Mouse (Mus musculus) hindbrain, embryonic 11.5 days (tissue): ENCODE measurements at regions not wholly inside any gene's neighbourhood (a gene's known extent, or its start where the extent isn't known, plus 50 kb on each side); places are given as distances from the start of the nearest gene placed in this dataset.
A peak's percentile ranks its signal among the peaks of the same experiment; 100 is the strongest.

Experiments
- ATAC-seq: fragments of 200-750 bp; cut with Nextera tagmentation; 2 replicates; pipeline ENCODE4 v1.8.0; 2017; ENCODE audit warnings: mild to moderate bottlenecking, moderate TSS enrichment, moderate library complexity; ENCODE audit not compliant: low FRiP score
- DNase-seq: peaks from one replicate; pipeline ENCODE4 v3.0.0-alpha.2; 2015; ENCODE audit warnings: low spot score
- H3K27ac ChIP-seq: fragments of 300-500 bp; sonication (generic); 2 replicates; pipeline ENCODE4 v1.5.1; 2014; ENCODE audit warnings: mild to moderate bottlenecking, low read depth, low read length
- H3K27me3 ChIP-seq: fragments of 300-500 bp; sonication (generic); 2 replicates; pipeline ENCODE4 v1.6.1; 2014; ENCODE audit warnings: mild to moderate bottlenecking, low read length, moderate library complexity, mixed read lengths; ENCODE audit not compliant: control insufficient read depth, insufficient read depth
- H3K36me3 ChIP-seq: fragments of 300-500 bp; sonication (generic); 2 replicates; pipeline ENCODE4 v1.6.1; 2014; ENCODE audit warnings: mild to moderate bottlenecking, low read length, moderate library complexity, mixed read lengths; ENCODE audit not compliant: control insufficient read depth, insufficient read depth
- H3K4me1 ChIP-seq: fragments of 300-500 bp; sonication (generic); replicated peaks from 2 replicates; pipeline ENCODE4 v1.6.1; 2014; ENCODE audit warnings: low read length, mixed read lengths; ENCODE audit not compliant: control insufficient read depth, insufficient read depth
- H3K4me2 ChIP-seq: fragments of 300-500 bp; sonication (generic); replicated peaks from 2 replicates; pipeline ENCODE4 v1.6.1; 2014; ENCODE audit warnings: mild to moderate bottlenecking, low read depth, low read length
- H3K4me3 ChIP-seq: fragments of 300-500 bp; sonication (generic); 2 replicates; pipeline ENCODE4 v1.5.1; 2014; ENCODE audit warnings: low read depth, low read length
- H3K9ac ChIP-seq: fragments of 300-500 bp; sonication (generic); 2 replicates; pipeline ENCODE4 v1.6.1; 2014; ENCODE audit warnings: low read depth, low read length
- H3K9me3 ChIP-seq: fragments of 300-500 bp; sonication (generic); 2 replicates; pipeline ENCODE4 v1.6.1; 2016; ENCODE audit warnings: low read length; ENCODE audit not compliant: control insufficient read depth
- WGBS: fragments of 180-500 bp; shearing (Covaris S2); extraction: QIAGEN DNeasy Blood & Tissue Kit; methylation state at CpG from one replicate; pipeline ENCODE4 v1.1.7; 2014; 5-methylcytosine and 5-hydroxymethylcytosine counted together

DNA sequence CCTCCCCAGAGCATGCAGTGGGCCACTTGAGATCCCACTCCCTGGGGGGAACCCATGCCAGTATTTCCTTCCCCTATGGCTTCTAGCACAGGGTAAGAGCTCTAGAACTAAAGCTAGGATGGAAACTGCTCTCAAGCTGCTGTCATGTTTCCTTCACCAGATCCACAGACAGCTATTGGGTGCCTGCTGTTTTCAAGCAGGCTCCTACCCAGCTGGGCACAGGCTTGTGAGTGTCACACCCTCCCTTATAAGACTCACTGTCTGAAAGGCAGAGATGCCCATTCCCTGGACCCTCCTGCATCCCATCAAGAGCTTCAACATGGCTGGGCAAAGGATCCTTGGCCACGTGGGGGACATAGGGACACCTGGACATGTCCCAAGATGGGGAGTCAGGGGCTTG, 211.6 kb downstream of the Cryba4 start:
- ATAC-seq (no peak), DNase-seq (no peak)
- no peak overlapping the region for H3K4me3 ChIP-seq
- H3K4me2 ChIP-seq = no peak overlapping the region
- peaks cover 13% of the 10 kb centered on the region for H3K4me1 ChIP-seq
- no peak overlapping the region for H3K9ac ChIP-seq
- H3K27ac ChIP-seq = no peak overlapping the region
- H3K9me3 ChIP-seq = no peaks in the 10 kb centered on the region
- 42% methylated on average over 1 of the region's 1 CpGs for WGBS
- no peaks in the 10 kb centered on the region for H3K36me3 ChIP-seq
- H3K27me3 ChIP-seq = no peaks in the 10 kb centered on the region

DNA sequence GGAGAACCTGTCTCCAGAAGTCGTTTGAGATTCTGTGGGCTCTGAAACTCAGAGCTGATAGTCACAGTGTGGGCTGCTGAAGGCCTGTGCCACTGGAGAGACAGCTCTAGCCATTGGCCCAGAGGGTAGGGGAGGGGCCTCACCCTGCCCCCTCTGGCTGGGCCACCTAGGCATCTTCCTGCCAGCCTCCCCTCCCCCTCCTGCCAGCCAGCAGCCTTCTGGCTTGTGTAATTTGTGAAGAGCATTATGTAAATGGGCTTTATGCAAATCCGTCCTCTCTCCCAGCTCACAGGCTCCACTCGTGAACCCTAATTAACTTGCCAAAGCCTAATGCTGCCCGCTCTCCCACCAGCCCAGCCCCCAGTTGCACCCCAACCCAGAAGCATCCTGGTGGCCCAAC, 211.0 kb downstream of the Cryba4 start:
- H3K9ac ChIP-seq = no peak overlapping the region
- no peaks in the 10 kb centered on the region for H3K36me3 ChIP-seq
- no peaks in the 10 kb centered on the region for H3K27me3 ChIP-seq
- H3K4me2 ChIP-seq = no peak overlapping the region
- H3K27ac ChIP-seq = no peak overlapping the region
- DNase-seq = peak; percentile 40
- peaks cover 13% of the 10 kb centered on the region for H3K4me1 ChIP-seq
- H3K9me3 ChIP-seq = no peaks in the 10 kb centered on the region
- ATAC-seq = peak; percentile 75
- no peak overlapping the region for H3K4me3 ChIP-seq
- WGBS = 41% methylated on average over 4 of the region's 4 CpGs

DNA sequence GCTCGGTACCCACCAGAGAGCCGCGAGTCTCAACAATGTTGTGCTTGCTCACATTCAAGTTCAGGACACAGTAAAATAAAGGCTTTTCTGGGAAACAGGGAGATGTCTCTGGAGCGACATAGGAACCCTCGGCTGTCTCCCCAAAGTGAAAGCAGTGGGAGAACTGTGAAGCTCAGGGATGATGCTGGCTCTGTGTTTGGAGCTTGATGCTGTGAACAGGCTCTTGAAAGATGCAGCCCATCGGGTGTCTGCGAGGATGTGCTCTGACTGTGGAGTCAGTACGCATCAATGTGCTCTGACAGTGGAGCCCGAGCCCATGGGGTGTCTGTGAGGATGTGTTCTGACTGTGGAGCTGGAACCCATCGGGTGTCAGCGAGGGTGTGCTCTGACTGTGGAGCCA, 210.1 kb downstream of the Cryba4 start:
- Histone ChIP-seq H3K27me3 (no peaks in the 10 kb centered on the region), H3K9ac (no peak overlapping the region), H3K4me2 (no peak overlapping the region), H3K27ac (no peak overlapping the region), H3K36me3 (no peaks in the 10 kb centered on the region), H3K4me1 (peaks cover 13% of the 10 kb centered on the region), H3K4me3 (no peak overlapping the region), H3K9me3 (no peaks in the 10 kb centered on the region)
- 85% methylated on average over 11 of the region's 11 CpGs for whole genome bisulfite sequencing
- ATAC-seq (no peak), DNase-seq (no peak)

DNA sequence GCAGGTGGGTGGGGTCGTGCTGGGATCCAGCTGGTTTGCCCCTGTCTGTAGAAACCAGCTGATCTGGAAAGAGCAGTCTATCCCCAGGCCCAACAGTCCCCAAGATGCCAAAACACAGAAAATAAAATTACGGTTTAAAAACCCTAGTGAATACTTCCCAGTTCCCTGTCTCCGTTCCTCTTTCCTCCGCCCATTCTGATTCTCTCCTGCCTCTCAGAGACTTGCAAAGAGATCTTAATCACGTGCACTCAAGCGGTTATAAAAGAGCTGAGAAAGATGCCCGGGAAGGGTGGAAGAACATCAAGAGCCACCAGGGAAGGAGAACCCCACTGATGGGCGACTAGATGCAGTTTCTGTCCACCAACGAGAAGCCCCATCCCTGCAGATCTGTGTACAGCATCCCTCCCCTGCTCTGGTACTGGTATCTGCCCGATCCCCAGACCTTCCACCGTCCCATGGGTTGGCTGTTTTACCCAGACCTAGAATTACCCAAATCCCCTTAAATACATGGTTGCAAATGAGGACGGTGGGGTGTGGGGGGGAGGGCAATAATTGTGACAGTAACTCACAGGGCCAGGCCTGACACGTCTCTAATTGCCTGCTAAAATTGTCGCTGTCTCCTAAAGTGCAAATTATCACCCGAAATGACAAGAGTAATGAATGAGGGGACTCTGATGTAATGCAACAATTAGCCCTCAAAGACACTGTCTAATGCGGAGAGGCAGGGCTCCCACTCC, 202.1 kb downstream of the Cryba4 start:
- Histone ChIP-seq H3K4me2 (no peak overlapping the region), H3K9me3 (no peaks in the 10 kb centered on the region), H3K4me3 (no peak overlapping the region), H3K36me3 (no peaks in the 10 kb centered on the region), H3K27ac (no peak overlapping the region), H3K27me3 (no peaks in the 10 kb centered on the region), H3K4me1 (0 out of 2 replicates have a peak, but pooled peaks cover 2% of the 10 kb centered on the region), H3K9ac (no peak overlapping the region)
- ATAC-seq = no peak
- DNase-seq = no peak
- WGBS = 50% methylated on average over 16 of the region's 16 CpGs

DNA sequence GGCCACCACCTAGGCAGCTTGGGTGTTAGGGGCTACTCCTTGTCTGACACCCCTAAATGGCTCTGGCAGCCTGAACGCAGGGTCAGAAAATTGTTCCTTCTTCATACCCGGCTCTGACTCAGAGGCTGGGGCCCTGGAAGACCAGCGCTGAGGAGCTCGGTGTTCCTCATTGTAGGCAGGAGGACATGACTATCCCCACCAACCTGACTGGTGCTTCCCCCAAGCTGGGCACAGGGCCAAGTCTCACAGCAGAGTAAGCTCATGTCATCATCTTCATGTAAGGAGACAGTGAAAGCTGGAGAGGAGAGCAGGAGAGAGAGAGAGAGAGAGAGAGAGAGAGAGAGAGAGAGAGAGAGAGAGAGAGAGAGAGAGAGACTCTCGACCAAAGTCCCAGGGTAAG, 201.4 kb downstream of the Cryba4 start:
- Histone ChIP-seq H3K27me3 (no peaks in the 10 kb centered on the region), H3K27ac (no peak overlapping the region), H3K9me3 (no peaks in the 10 kb centered on the region), H3K4me3 (no peak overlapping the region), H3K4me2 (no peak overlapping the region), H3K9ac (no peak overlapping the region), H3K4me1 (0 out of 2 replicates have a peak, but pooled peaks cover 2% of the 10 kb centered on the region), H3K36me3 (no peaks in the 10 kb centered on the region)
- ATAC-seq = no peak
- no peak for DNase-seq
- 76% methylated on average over 5 of the region's 5 CpGs for WGBS

DNA sequence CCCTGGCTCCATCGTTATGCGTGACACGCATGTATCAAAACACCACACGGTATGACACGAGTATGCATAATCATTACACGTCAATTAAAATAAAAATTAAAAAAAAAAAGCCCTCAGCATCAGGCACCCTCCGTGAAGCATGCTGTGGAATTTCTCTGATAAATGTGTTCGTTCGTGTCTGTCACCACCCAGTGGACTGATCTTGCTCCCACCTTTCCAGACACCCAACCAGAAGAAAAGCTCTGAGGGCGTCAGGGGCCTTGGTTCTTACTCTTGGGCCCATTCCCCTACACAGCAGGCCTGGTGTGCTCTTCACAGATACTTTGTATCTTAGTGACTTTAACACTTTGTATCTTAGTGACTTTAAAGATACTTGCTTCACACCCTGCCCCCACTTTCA, 200.5 kb downstream of the Cryba4 start:
- H3K27me3 ChIP-seq = no peaks in the 10 kb centered on the region
- H3K4me3 ChIP-seq = no peak overlapping the region
- no peak overlapping the region for H3K27ac ChIP-seq
- DNase-seq (no peak), ATAC-seq (no peak)
- no peaks in the 10 kb centered on the region for H3K9me3 ChIP-seq
- H3K36me3 ChIP-seq = no peaks in the 10 kb centered on the region
- 0 out of 2 replicates have a peak, but pooled peaks cover 2% of the 10 kb centered on the region for H3K4me1 ChIP-seq
- H3K4me2 ChIP-seq = no peak overlapping the region
- WGBS = 86% methylated on average over 10 of the region's 10 CpGs
- no peak overlapping the region for H3K9ac ChIP-seq

DNA sequence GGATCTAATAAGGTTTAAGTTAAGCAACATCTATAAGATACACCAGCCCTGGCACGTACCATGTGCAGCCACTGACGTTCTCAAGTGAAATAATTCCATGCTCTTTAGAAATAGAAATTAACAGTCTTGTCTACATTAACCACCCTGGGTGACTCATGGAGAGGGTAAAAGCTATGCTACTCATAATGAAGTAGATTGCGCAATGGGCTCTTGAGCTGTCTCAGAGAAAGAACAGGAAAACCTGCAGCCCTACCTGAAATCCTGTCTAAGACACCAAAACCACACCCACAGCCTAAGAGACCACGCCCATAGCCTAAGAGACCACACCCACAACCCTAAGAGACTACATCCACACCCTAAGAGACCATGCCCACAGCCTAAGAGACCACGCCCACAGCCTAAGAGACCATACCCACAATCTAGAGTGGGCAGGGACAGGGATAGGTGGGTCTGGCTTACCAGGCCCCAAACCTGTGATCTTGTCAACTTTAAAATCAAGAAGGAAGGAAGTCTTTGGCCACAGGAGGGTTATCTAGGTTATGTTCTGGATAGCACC, 198.6 kb downstream of the Cryba4 start:
- no peak overlapping the region for H3K4me3 ChIP-seq
- no peak overlapping the region for H3K4me2 ChIP-seq
- ATAC-seq (no peak), DNase-seq (no peak)
- no peak overlapping the region for H3K27ac ChIP-seq
- H3K4me1 ChIP-seq = 0 out of 2 replicates have a peak, but pooled peaks cover 2% of the 10 kb centered on the region
- no peak overlapping the region for H3K9ac ChIP-seq
- WGBS = 87% methylated on average over 5 of the region's 5 CpGs
- no peaks in the 10 kb centered on the region for H3K9me3 ChIP-seq
- H3K27me3 ChIP-seq = no peaks in the 10 kb centered on the region
- no peaks in the 10 kb centered on the region for H3K36me3 ChIP-seq

DNA sequence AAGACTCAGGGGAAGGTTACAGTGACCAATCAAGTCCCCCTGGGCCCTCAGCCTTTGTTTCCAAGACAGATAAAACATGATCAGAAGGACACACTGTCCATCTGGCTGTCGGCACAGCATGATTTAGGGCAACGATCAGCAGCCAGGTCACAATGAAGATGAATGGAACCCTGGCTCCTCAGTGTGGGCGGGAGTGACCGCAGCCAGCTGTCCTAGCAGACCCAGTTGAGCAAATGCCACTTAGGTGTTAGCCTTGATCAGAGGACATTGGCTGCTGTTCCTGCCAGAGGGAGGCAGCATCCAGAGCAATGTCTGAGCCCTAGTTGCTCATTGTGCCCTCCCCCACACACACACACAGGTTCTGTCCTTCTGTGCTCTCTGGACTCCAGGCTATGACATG, 197.3 kb downstream of the Cryba4 start:
- Histone ChIP-seq H3K9me3 (no peaks in the 10 kb centered on the region), H3K36me3 (no peaks in the 10 kb centered on the region), H3K27ac (no peak overlapping the region), H3K4me3 (no peak overlapping the region), H3K9ac (no peak overlapping the region), H3K4me2 (no peak overlapping the region), H3K27me3 (no peaks in the 10 kb centered on the region), H3K4me1 (0 out of 2 replicates have a peak, but pooled peaks cover 2% of the 10 kb centered on the region)
- no peak for DNase-seq
- 56% methylated on average over 4 of the region's 4 CpGs for WGBS
- 0 out of 2 replicates have a peak, but pooled peaks have one; percentile 27 for ATAC-seq

DNA sequence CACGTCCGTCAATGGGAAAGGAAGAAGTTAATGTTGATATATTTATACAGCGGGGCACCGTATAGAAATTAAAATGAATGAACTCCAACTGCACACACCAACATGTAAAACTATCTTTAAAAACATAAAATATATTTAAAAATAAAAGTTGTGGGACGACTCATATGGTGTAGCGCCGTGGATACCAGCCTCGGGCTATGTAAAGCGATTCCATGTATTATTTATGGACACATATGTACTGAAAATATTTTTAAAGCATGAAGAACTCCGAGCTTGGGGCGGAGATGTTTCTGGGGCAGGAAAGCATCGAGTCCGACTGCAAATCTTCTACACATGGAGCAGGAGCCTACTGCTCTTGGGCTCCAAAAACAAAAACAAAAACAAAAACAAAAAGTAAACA, 182.4 kb downstream of the Cryba4 start:
- Histone ChIP-seq H3K4me3 (no peak overlapping the region), H3K9ac (no peak overlapping the region), H3K27ac (no peak overlapping the region), H3K4me1 (no peaks in the 10 kb centered on the region), H3K36me3 (no peaks in the 10 kb centered on the region), H3K27me3 (no peaks in the 10 kb centered on the region), H3K4me2 (no peak overlapping the region), H3K9me3 (no peaks in the 10 kb centered on the region)
- no peak for ATAC-seq
- no peak for DNase-seq
- 91% methylated on average over 13 of the region's 13 CpGs for WGBS
